Mouse (Mus musculus): ENCODE measurements around the gene Zfp457. TPM values are rescaled to one million over a fixed set of nuclear protein-coding genes. Genes with fewer than 3 reads are reported as not detected.
"Not testable (repeated sequence)": the region's sequence is repeated elsewhere in the genome, so short reads cannot be mapped to it uniquely, and the experiment has no call there.

Gene Zfp457
- 1 to 10 TPM; 5.1 to 5.4 TPM for total RNA-seq (2021)
- long read RNA-seq, experiment 1: 0 reads
- long read RNA-seq, experiment 2, partial matches to known transcripts: 0 of 1 reads
- long read RNA-seq, experiment 2, other reads (novel, unspliced or antisense): 0 of 1 reads

DNA sequence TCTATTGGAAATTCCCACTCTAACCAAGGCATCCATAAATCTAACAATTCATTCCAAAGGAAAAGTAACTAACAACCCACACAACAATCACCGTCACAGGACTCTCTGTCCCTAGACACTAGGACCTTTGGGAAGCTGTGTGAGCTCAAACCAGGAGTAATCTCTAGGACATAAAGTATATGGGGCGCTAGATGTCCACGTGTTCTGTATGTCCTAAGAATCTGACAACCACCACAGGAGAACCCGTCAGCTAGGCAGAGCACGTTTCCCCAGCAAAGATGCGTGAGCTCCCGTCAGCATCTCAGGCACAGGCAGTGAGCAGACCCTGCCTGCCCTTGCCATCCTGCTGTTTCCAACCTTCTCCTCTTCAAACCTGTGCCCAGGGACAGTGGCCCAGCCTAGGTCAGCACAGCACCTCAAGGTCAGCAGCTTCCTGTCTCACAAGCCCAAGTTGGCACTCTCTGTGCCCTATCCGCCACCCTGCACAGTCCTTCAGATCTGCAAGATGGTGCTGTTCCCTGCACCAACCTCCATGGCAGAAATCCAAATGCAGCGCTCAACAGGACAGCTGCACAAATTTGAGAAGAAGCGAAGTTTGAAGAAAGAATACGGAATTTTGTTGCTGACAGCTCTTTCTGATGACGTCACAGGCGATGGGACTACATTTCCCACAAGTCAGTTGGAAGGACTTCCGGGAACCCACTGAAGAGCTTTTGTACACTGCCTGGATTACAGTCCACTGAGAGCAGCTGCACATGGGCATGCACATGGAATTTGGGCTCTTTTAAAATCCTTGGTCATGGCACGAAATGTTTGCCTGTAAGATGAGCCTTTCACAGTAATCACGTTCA is at the start of gene Zfp457:
Zfp457 (minus strand) TSS at position 664 of the 851 bp plus-strand sequence.
- DNase-seq (ENCODE audit: low spot score): peak; percentile 94

DNA sequence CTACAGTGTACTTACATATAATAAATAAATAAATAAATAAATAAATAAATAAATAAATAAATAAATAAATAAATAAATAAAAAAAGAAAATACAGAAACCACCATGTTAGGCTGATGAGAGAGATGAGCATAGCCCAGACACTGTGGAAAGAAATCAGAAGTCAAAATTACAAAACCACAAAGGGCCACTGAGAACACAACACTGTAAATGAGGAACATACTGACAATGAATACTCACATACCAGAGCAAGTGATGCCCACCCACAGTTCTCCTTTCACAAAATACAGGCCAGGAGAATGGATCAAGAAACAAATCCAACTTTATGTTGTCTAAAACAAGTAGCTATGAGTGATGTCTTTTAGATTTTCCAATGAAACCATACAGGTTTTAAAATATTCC is 45.6 kb upstream of the Zfp457 start:
- no peak for DNase-seq (ENCODE audit: low spot score)

DNA sequence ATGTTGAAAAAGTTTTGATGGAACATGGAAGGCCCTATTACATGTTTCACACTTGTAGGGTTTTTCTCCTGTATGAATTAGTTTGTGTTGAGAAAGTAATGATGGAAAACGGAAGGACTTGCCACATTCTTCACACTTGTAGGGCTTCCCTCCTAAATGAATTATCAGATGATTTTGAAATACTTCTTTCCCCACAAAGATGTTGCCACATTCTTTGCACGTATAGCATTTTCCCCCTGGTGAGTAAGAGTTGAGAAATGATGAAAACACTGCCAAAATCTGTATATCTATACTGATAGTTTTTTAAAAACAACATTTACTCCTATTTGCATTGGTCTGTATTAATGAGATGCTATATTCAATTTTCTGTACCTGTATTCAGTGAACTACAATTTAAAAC is 37.1 kb upstream of the Zfp457 start:
- DNase-seq (ENCODE audit: low spot score): no peak

- DNase-seq (ENCODE audit: low spot score): no peak
Observed at GRCm38 (mm10) chr13:67332877-67333276, 26.6 kb upstream of the Zfp457 start.

- peak; percentile 89 for DNase-seq (ENCODE audit: low spot score)
Observed at GRCm38 (mm10) chr13:67332019-67332724, 25.9 kb upstream of the Zfp457 start, which contains the start of gene Zfp595. Gene Zfp595, minus strand, starts transcription at chr13:67332570.

GRCm38 (mm10) chr13:67306718-67307117 is 433 bp upstream of the Zfp457 start:
- no peak for DNase-seq (ENCODE audit: low spot score)

- no peak for DNase-seq (ENCODE audit: low spot score)
Observed at GRCm38 (mm10) chr13:67278314-67278713, 28.0 kb downstream of the Zfp457 start, which contains the start of gene Zfp458. Gene Zfp458, minus strand, starts transcription at chr13:67278466.

DNA sequence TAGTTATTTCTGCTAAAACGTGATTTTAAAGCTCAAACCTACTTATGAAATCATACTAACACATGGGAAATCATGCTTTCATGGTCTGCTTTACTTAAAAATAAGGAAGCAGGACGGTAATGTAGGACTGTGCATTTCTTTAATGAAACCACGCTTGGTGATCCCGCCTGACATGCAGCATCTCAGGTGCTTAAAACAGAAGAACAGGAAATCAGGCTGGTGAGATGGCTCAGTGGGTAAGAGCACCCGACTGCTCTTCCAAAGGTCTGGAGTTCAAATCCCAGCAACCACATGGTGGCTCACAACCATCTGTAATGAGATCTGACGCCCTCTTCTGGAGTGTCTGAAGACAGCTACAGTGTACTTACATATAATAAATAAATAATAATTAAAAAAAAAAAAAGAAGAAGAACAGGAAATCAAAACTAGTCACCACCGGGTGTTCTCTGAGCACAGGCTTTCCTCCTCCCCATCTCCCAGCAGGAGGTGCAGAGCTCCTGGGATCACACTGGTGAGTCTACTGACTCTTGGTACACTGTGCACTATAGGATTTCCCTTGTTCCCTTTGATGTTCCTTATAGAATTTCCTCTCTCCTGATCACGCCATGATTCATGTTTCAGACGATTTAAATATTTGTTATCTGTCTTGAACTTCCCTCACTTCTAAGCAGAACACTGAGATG is 36.8 kb downstream of the Zfp457 start:
- not testable (repeated sequence) for DNase-seq (ENCODE audit: low spot score)

- DNase-seq (ENCODE audit: low spot score): peak; percentile 85
Observed at GRCm38 (mm10) chr13:67268568-67269369, 37.5 kb downstream of the Zfp457 start.

Other genes with a start within 250 kb of the Zfp457 start
- gene Zfp712, start 245.3 kb downstream of the Zfp457 start, total RNA-seq (2021): 1 to 10 TPM in 1 of 2 experiments, under 1 TPM in 1; 0.78 to 1.1 TPM
- gene Zfp708, start 208.5 kb downstream of the Zfp457 start, total RNA-seq (2021): 1 to 10 TPM in 1 of 2 experiments, under 1 TPM in 1; 1.00 to 1.2 TPM
- gene Gm28557, start 197.9 kb downstream of the Zfp457 start, total RNA-seq (2021): 1 to 10 TPM; 2.4 to 3.0 TPM
- under 1 TPM; 0.55 to 0.57 TPM for gene Rslcan18, start 190.2 kb downstream of the Zfp457 start, total RNA-seq (2021)
- gene Zfp759, start 184.8 kb downstream of the Zfp457 start, total RNA-seq (2021): 1 to 10 TPM; 5.7 to 7.4 TPM
- gene Rsl1, start 133.3 kb downstream of the Zfp457 start, total RNA-seq (2021): 1 to 10 TPM; 1.5 to 1.6 TPM
- gene Zfp455, start 112.0 kb downstream of the Zfp457 start, total RNA-seq (2021): under 1 TPM; 0.43 to 0.57 TPM
- 1 to 10 TPM; 1.0 to 1.5 TPM for gene Zfp458, start 28.0 kb downstream of the Zfp457 start, total RNA-seq (2021)
- 1 to 10 TPM; 1.6 to 2.0 TPM for gene Zfp595, start 26.1 kb upstream of the Zfp457 start, total RNA-seq (2021)
- under 1 TPM; 0.78 to 0.93 TPM for gene Gm28044, start 54.1 kb upstream of the Zfp457 start, total RNA-seq (2021)
- gene Zfp953, start 54.1 kb upstream of the Zfp457 start, total RNA-seq (2021): under 1 TPM; 0.71 to 0.73 TPM
- gene Gm28041, start 69.2 kb upstream of the Zfp457 start, total RNA-seq (2021): under 1 TPM in 1 of 2 experiments, not detected in 1; 0.47 TPM
- gene Zfp456, start 69.3 kb upstream of the Zfp457 start, total RNA-seq (2021): under 1 TPM; 0.14 to 0.34 TPM
- 1 to 10 TPM; 1.6 to 2.0 TPM for gene Zfp429, start 93.3 kb upstream of the Zfp457 start, total RNA-seq (2021)
- gene Zfp459, start 114.9 kb upstream of the Zfp457 start, total RNA-seq (2021): under 1 TPM; 0.27 to 0.81 TPM
- gene Zfp874a, start 145.1 kb upstream of the Zfp457 start, total RNA-seq (2021): 1 to 10 TPM; 6.6 to 8.0 TPM
- 10 to 100 TPM; 14.2 to 19.2 TPM for gene Zfp874b, start 177.8 kb upstream of the Zfp457 start, total RNA-seq (2021)
- 1 to 10 TPM; 3.4 to 4.2 TPM for gene Zfp58, start 194.1 kb upstream of the Zfp457 start, total RNA-seq (2021)
- gene Gm26965, start 219.7 kb upstream of the Zfp457 start, total RNA-seq (2021): not detected
- 1 to 10 TPM; 3.0 to 3.8 TPM for gene Zfp87, start 219.7 kb upstream of the Zfp457 start, total RNA-seq (2021)
- 1 to 10 TPM; 1.6 to 1.9 TPM for gene Zfp748, start 247.3 kb upstream of the Zfp457 start, total RNA-seq (2021)